Mouse (Mus musculus) brain, embryonic 14.5 days (tissue): ENCODE results near the gene Sprtn. TPM values are rescaled to one million over a fixed set of nuclear protein-coding genes. Genes with fewer than 3 reads are reported as not detected.
A peak's percentile ranks its signal among the peaks of the same experiment; 100 is the strongest.

Source experiments
- DNase-seq: peaks from one replicate; pipeline ENCODE4 v3.0.0-alpha.2; 2011; ENCODE audit warnings: low read depth
- CTCF ChIP-seq: fragments of 200-500 bp; IDR thresholded peaks from 2 replicates; pipeline ENCODE4 v1.5.1; 2012; ENCODE audit warnings: inconsistent platforms, mild to moderate bottlenecking, moderate library complexity, borderline replicate concordance; ENCODE audit not compliant: insufficient read depth, insufficient read length; ENCODE audit errors: extremely low read depth
- POLR2A ChIP-seq: fragments of 200-500 bp; IDR thresholded peaks from 2 replicates; pipeline ENCODE4 v1.6.1; 2012; ENCODE audit warnings: mild to moderate bottlenecking, inconsistent platforms, borderline replicate concordance; ENCODE audit not compliant: poor library complexity, insufficient read depth, insufficient read length, severe bottlenecking; ENCODE audit errors: extremely low read depth
- polyA plus RNA-seq: library from polyadenylated mRNA; depleted of rRNA; stranded (reverse); fragments of >200 nt; gene quantifications from 2 replicates; pipeline ENCODE4 v1.2.3, GENCODE M21; 2012

Sprtn gene
- polyA plus RNA-seq, 1 experiment: 20.3 TPM

GRCm38 (mm10) chr8:124872081-124872480 is 25.6 kb upstream of the Sprtn start:
- no peak for DNase-seq
- TF ChIP-seq CTCF: no peak
- TF ChIP-seq POLR2A: no peak

- TF ChIP-seq POLR2A: no peak
- no peak for TF ChIP-seq CTCF
- no peak for DNase-seq
Measured at GRCm38 (mm10) chr8:124872690-124873089, 25.0 kb upstream of the Sprtn start.

GRCm38 (mm10) chr8:124878141-124878540 is 19.5 kb upstream of the Sprtn start:
- TF ChIP-seq POLR2A (no peak), CTCF (no peak)

GRCm38 (mm10) chr8:124878946-124879526 is 18.6 kb upstream of the Sprtn start:
- DNase-seq: no peak
- TF ChIP-seq POLR2A (no peak), CTCF (no peak)

More at GRCm38 (mm10) chr8:124878141-124878540, 19.5 kb upstream of the Sprtn start:
- DNase-seq: no peak

GRCm38 (mm10) chr8:124888385-124888784 is 9.3 kb upstream of the Sprtn start:
- TF ChIP-seq POLR2A (no peak), CTCF (0 out of 2 replicates have a peak, but pooled peaks have one; percentile 14)
- no peak for DNase-seq

- DNase-seq: peak; percentile 3
- TF ChIP-seq POLR2A (no peak), CTCF (no peak)
Measured at GRCm38 (mm10) chr8:124892596-124892995, 5.1 kb upstream of the Sprtn start.

GRCm38 (mm10) chr8:124896010-124896631 is 1.6 kb upstream of the Sprtn start:
- TF ChIP-seq CTCF (no peak), POLR2A (no peak)
- DNase-seq: peak; percentile 25

- TF ChIP-seq POLR2A: no peak
- TF ChIP-seq CTCF: peak; percentile 59
- peak; percentile 81 for DNase-seq
Measured at GRCm38 (mm10) chr8:124896632-124897385, 877 bp upstream of the Sprtn start.

GRCm38 (mm10) chr8:124898251-124898905 is 692 bp downstream of the Sprtn start:
- no peak for DNase-seq

GRCm38 (mm10) chr8:124903198-124903597 is 5.5 kb downstream of the Sprtn start:
- no peak for DNase-seq
- no peak for TF ChIP-seq POLR2A
- no peak for TF ChIP-seq CTCF

More at GRCm38 (mm10) chr8:124898251-124898905, 692 bp downstream of the Sprtn start:
- TF ChIP-seq CTCF (no peak), POLR2A (no peak)

GRCm38 (mm10) chr8:124905482-124905881 is 7.8 kb downstream of the Sprtn start:
- no peak for DNase-seq
- TF ChIP-seq CTCF (no peak), POLR2A (no peak)
